Mouse (Mus musculus): ENCODE results near the gene Pou2f3.

DNA sequence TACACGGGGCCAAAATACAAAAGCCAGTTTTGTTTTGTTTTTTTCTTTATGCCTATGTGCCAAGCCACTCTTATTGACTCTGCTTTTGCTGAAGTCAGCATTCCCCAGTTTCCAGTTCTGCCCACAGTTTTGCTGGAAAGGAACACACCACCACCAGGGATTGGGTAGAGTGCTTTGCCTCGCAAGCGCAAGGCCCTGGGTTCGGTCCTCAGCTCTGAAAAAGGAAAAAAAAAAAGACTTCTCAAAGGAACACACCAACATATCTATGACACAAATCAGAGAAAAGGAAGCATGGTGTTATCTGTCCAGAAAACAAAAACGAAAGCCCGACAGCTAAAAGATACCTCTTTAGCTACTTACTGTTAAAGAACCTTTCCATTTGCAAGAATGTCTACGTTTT lies 101.0 kb downstream of the Pou2f3 start:
- TF ChIP-seq CTCF (IDR thresholded peaks at IDR 0.05; ENCODE audit: borderline replicate concordance, insufficient read depth, low read depth, low read length) (no peak), POLR2A (IDR thresholded peaks at IDR 0.05; ENCODE audit: borderline replicate concordance, insufficient read depth, low read length) (no peak)

Data from cerebellum, adult 2 months (tissue).